Mouse (Mus musculus): Measurements from ENCODE around the gene Wrap73. TPM values are rescaled to one million over a fixed set of nuclear protein-coding genes. Genes with fewer than 3 reads are reported as not detected.

Gene Wrap73
- total and polyA plus RNA-seq, 3 experiments: 32.1 to 77.6 (median 49.3) TPM

Other genes starting within 250 kb of the Wrap73 start
- 41.8 and 42.3 TPM in 2 replicates for gene A430005L14Rik, start 185.1 kb upstream of the Wrap73 start, total RNA-seq (2012; rRNA removed)
- gene A430005L14Rik, start 185.1 kb upstream of the Wrap73 start, total RNA-seq (2014; rRNA removed): 46.5 and 48.9 TPM in 2 replicates
- 26.2 and 26.8 TPM in 2 replicates for gene A430005L14Rik, start 185.1 kb upstream of the Wrap73 start, polyA plus RNA-seq (2012; ENCODE audit: insufficient read length, low read depth)
- 12.6 and 16.2 TPM in 2 replicates for gene Dffb, start 167.2 kb upstream of the Wrap73 start, total RNA-seq (2012; rRNA removed)
- 18.2 and 21.4 TPM in 2 replicates for gene Dffb, start 167.2 kb upstream of the Wrap73 start, total RNA-seq (2014; rRNA removed)
- gene Dffb, start 167.2 kb upstream of the Wrap73 start, polyA plus RNA-seq (2012; ENCODE audit: insufficient read length, low read depth): 10.7 and 11.9 TPM in 2 replicates
- gene Cep104, start 167.2 kb upstream of the Wrap73 start, total RNA-seq (2012; rRNA removed): 7.0 and 8.7 TPM in 2 replicates
- 4.1 and 4.6 TPM in 2 replicates for gene Cep104, start 167.2 kb upstream of the Wrap73 start, total RNA-seq (2014; rRNA removed)
- 10.6 and 10.9 TPM in 2 replicates for gene Cep104, start 167.2 kb upstream of the Wrap73 start, polyA plus RNA-seq (2012; ENCODE audit: insufficient read length, low read depth)
- gene Lrrc47, start 130.6 kb upstream of the Wrap73 start, total RNA-seq (2012; rRNA removed): 35.0 and 40.1 TPM in 2 replicates
- gene Lrrc47, start 130.6 kb upstream of the Wrap73 start, total RNA-seq (2014; rRNA removed): 16.3 and 16.7 TPM in 2 replicates
- 96.6 and 98.0 TPM in 2 replicates for gene Lrrc47, start 130.6 kb upstream of the Wrap73 start, polyA plus RNA-seq (2012; ENCODE audit: insufficient read length, low read depth)
- 1.7 and 2.3 TPM in 2 replicates for gene Smim1, start 116.1 kb upstream of the Wrap73 start, total RNA-seq (2012; rRNA removed)
- gene Smim1, start 116.1 kb upstream of the Wrap73 start, total RNA-seq (2014; rRNA removed): not detected in 2 replicates
- gene Smim1, start 116.1 kb upstream of the Wrap73 start, polyA plus RNA-seq (2012; ENCODE audit: insufficient read length, low read depth): 0.15 and 0.16 TPM in 2 replicates
- gene Ccdc27, start 99.7 kb upstream of the Wrap73 start, total RNA-seq (2012; rRNA removed): not detected in 2 replicates
- not detected in 2 replicates for gene Ccdc27, start 99.7 kb upstream of the Wrap73 start, total RNA-seq (2014; rRNA removed)
- gene Ccdc27, start 99.7 kb upstream of the Wrap73 start, polyA plus RNA-seq (2012; ENCODE audit: insufficient read length, low read depth): not detected in 2 replicates
- 27.7 and 34.3 TPM in 2 replicates for gene Trp73, start 2.2 kb upstream of the Wrap73 start, total RNA-seq (2012; rRNA removed)
- gene Trp73, start 2.2 kb upstream of the Wrap73 start, total RNA-seq (2014; rRNA removed): 12.5 and 14.0 TPM in 2 replicates
- 19.0 and 30.0 TPM in 2 replicates for gene Trp73, start 2.2 kb upstream of the Wrap73 start, polyA plus RNA-seq (2012; ENCODE audit: insufficient read length, low read depth)
- gene Tprgl, start 18.3 kb downstream of the Wrap73 start, total RNA-seq (2012; rRNA removed): 47.5 and 48.6 TPM in 2 replicates
- 64.1 and 64.5 TPM in 2 replicates for gene Tprgl, start 18.3 kb downstream of the Wrap73 start, total RNA-seq (2014; rRNA removed)
- 62.5 and 67.8 TPM in 2 replicates for gene Tprgl, start 18.3 kb downstream of the Wrap73 start, polyA plus RNA-seq (2012; ENCODE audit: insufficient read length, low read depth)
- not detected in 2 replicates for gene Megf6, start 28.4 kb downstream of the Wrap73 start, total RNA-seq (2012; rRNA removed)
- gene Megf6, start 28.4 kb downstream of the Wrap73 start, total RNA-seq (2014; rRNA removed): not detected in 2 replicates
- not detected in 2 replicates for gene Megf6, start 28.4 kb downstream of the Wrap73 start, polyA plus RNA-seq (2012; ENCODE audit: insufficient read length, low read depth)
- not detected in 2 replicates for gene Arhgef16, start 159.3 kb downstream of the Wrap73 start, total RNA-seq (2012; rRNA removed)
- gene Arhgef16, start 159.3 kb downstream of the Wrap73 start, total RNA-seq (2014; rRNA removed): not detected in 2 replicates
- gene Arhgef16, start 159.3 kb downstream of the Wrap73 start, polyA plus RNA-seq (2012; ENCODE audit: insufficient read length, low read depth): not detected in 2 replicates
- not detected in 2 replicates for gene B230104I21Rik, start 193.8 kb downstream of the Wrap73 start, total RNA-seq (2012; rRNA removed)
- not detected in 2 replicates for gene B230104I21Rik, start 193.8 kb downstream of the Wrap73 start, total RNA-seq (2014; rRNA removed)
- not detected in 2 replicates for gene B230104I21Rik, start 193.8 kb downstream of the Wrap73 start, polyA plus RNA-seq (2012; ENCODE audit: insufficient read length, low read depth)